Mouse (Mus musculus): ENCODE data around the gene Afap1.

- TF ChIP-seq GATA1 (IDR thresholded peaks at IDR 0.05; ENCODE audit: low read length) (no peak), TAL1 (IDR thresholded peaks at IDR 0.05; ENCODE audit: low read length) (no peak)
Observed at GRCm38 (mm10) chr5:35901226-35901809, 8.2 kb downstream of the Afap1 start.

Data from erythroblast, embryonic 14.5 days (primary cell).